12 mouse cellular contexts compared by ENCODE assay signal in the genomic region with DNA sequence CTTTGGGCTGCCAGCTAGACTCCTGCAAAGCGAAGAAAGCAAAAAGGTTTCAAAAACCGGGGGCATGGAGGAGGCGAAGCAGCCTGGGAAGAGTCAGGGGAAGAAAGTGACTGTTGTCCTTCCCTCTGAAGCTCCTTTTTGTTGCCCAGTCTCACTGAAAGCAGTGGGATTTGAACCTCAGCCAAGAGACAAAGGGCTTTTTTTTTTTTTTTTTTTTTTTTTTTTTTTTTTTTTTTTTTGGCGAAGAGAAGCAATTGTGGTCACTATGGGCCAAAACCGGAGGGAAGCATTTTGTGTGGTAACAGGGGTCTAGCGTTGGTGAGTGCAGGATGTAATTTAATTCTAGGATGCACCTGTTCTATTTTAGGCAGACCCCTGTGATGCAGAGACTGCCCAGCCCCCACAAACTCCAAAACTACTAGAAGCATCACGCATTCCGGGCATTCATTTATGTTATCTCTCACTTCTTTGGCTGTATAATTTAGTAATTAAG.
DNase-seq lines count a peak whose midpoint lies in the region; ATAC-seq lines count a peak whose summit lies in the region.
"Had no signal": no experiment of that assay in that cellular context is flagged by ENCODE, and none has a peak within 500 bp of the region (broad histone marks: within the 10 kb centered on the region; RNA-seq: fewer than 3 reads in every experiment).

No protein-coding gene starts in this region.

- no peak overlapping the region; the same call in 1 of the 2 replicates for H3K9ac ChIP-seq in midbrain, embryonic 16.5 days (ENCODE audit: low read depth, low read length)
- H3K9ac ChIP-seq in neural tube, embryonic 15.5 days (replicated peaks) = no peak overlapping the region
- H3K9ac ChIP-seq: limb, embryonic 13.5 days had no signal

- peak; percentile 48; the same call in 1 of the 2 replicates for ATAC-seq in midbrain, embryonic 16.5 days
- ATAC-seq in neural tube, embryonic 15.5 days (ENCODE audit: low FRiP score) = peak; percentile 60; the same call in 1 of the 2 replicates
- no peak for ATAC-seq in megakaryocyte, adult 5-6 weeks (ENCODE audit: poor library complexity, severe bottlenecking)

- H3K27me3 ChIP-seq in midbrain, embryonic 16.5 days (ENCODE audit: control insufficient read depth, insufficient read depth, low read depth, low read length) = no peaks in the 10 kb centered on the region
- no peaks in the 10 kb centered on the region for H3K27me3 ChIP-seq in midbrain, embryonic 10.5 days (ENCODE audit: low read depth, poor library complexity, severe bottlenecking)
- H3K27me3 ChIP-seq in neural tube, embryonic 15.5 days (replicated peaks) = no peaks in the 10 kb centered on the region
- H3K27me3 ChIP-seq: limb, embryonic 13.5 days had no signal

- intact Hi-C loops in heart, postnatal 36 days (cut with DNase I) = no loop called here

- no peak overlapping the region for H3K4me2 ChIP-seq in midbrain, embryonic 16.5 days (ENCODE audit: low read length)
- no peak overlapping the region for H3K4me2 ChIP-seq in neural tube, embryonic 15.5 days
- H3K4me2 ChIP-seq: limb, embryonic 13.5 days had no signal

- WGBS in midbrain, embryonic 16.5 days = 29% methylated on average over 8 of the region's 8 CpGs
- 32% methylated on average over 8 of the region's 8 CpGs for WGBS in midbrain, embryonic 10.5 days
- WGBS in neural tube, embryonic 15.5 days = 39% methylated on average over 8 of the region's 8 CpGs

- DNase-seq in heart, adult 11 months = peak; percentile 61
- no peak for DNase-seq in heart, postnatal 36 days
- DNase-seq in midbrain, embryonic 10.5 days (ENCODE audit: low spot score) = no peak
- peak; percentile 30 for DNase-seq in cerebellum, adult 9-10 months
- DNase-seq: heart, adult 2 months; lung, postnatal 10 days had no signal

- peaks cover 2% of the 10 kb centered on the region; the same call in 1 of the 2 replicates for H3K4me1 ChIP-seq in midbrain, embryonic 16.5 days (ENCODE audit: control insufficient read depth, insufficient read depth, low read length)
- peaks cover 7% of the 10 kb centered on the region for H3K4me1 ChIP-seq in midbrain, embryonic 10.5 days
- peaks cover 9% of the 10 kb centered on the region for H3K4me1 ChIP-seq in neural tube, embryonic 15.5 days

- H3K9me3 ChIP-seq in midbrain, embryonic 16.5 days (replicated peaks; ENCODE audit: control insufficient read depth, low read length, poor library complexity, severe bottlenecking) = no peaks in the 10 kb centered on the region
- no peaks in the 10 kb centered on the region for H3K9me3 ChIP-seq in midbrain, embryonic 10.5 days (replicated peaks)
- no peaks in the 10 kb centered on the region for H3K9me3 ChIP-seq in neural tube, embryonic 15.5 days (replicated peaks)
- H3K9me3 ChIP-seq: limb, embryonic 13.5 days had no signal

- H3K27ac ChIP-seq in midbrain, embryonic 16.5 days (ENCODE audit: low read length) = peak overlapping the region; percentile 33
- H3K27ac ChIP-seq in midbrain, embryonic 10.5 days (replicated peaks) = no peak overlapping the region
- peak overlapping the region; percentile 56 for H3K27ac ChIP-seq in neural tube, embryonic 15.5 days (replicated peaks)
- H3K27ac ChIP-seq: heart, adult 2 months; layer of hippocampus, adult 2 months; limb, embryonic 13.5 days had no signal

- no peak overlapping the region for H3K4me3 ChIP-seq in midbrain, embryonic 16.5 days (ENCODE audit: low read depth, low read length)
- no peak overlapping the region for H3K4me3 ChIP-seq in midbrain, embryonic 10.5 days
- H3K4me3 ChIP-seq in neural tube, embryonic 15.5 days (replicated peaks) = no peak overlapping the region
- H3K4me3 ChIP-seq: erythroblast, embryonic 14.5 days; heart, adult 2 months; layer of hippocampus, adult 2 months; limb, embryonic 13.5 days had no signal

- no peaks in the 10 kb centered on the region for H3K36me3 ChIP-seq in midbrain, embryonic 16.5 days (ENCODE audit: control insufficient read depth, insufficient read depth, low read length)
- H3K36me3 ChIP-seq in midbrain, embryonic 10.5 days = no peaks in the 10 kb centered on the region
- no peaks in the 10 kb centered on the region for H3K36me3 ChIP-seq in neural tube, embryonic 15.5 days
- H3K36me3 ChIP-seq: limb, embryonic 13.5 days had no signal

Comparison
In these comparisons a context has a peak if more than half of its experiments do, and no peak if none do; other contexts are left out.
1. DNase-seq: peak in heart, adult 11 months (single experiment) and cerebellum, adult 9-10 months (single experiment); none in heart, postnatal 36 days (0 of 2) and midbrain, embryonic 10.5 days (single experiment).